14 mouse cellular contexts compared by ENCODE assay signal in the genomic region with DNA sequence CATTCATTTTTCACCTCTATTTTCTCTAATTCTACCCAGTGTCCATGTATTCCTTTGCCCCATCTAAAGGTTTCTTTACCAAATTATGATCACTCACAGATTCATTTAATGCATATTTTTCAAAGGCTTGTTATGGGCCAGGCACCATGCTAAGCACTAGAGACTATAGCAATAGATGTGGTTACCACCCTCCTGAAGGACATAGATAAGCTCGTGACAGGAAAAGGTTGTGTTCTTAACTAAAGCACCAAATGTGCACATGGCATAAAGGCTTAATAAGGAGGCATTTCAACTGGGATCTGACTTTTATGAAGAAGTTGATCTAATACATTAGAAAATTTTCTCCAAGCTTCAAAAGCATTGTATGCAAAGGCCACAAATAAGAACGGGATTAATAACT.
"Had no signal": no experiment of that assay in that cellular context is flagged by ENCODE, and none has a peak within 500 bp of the region (broad histone marks: within the 10 kb centered on the region; RNA-seq: fewer than 3 reads in every experiment).

No protein-coding gene starts in this region.

- H3K27ac ChIP-seq: kidney, postnatal 0 days; layer of hippocampus, adult 2 months; limb, embryonic 13.5 days; midbrain, embryonic 12.5 days; stomach, postnatal 0 days had no signal

- H3K9me3 ChIP-seq: limb, embryonic 13.5 days; midbrain, embryonic 12.5 days had no signal

- H3K4me3 ChIP-seq: layer of hippocampus, adult 2 months; limb, embryonic 13.5 days; megakaryocyte, embryonic 14.5 days; midbrain, embryonic 12.5 days had no signal

- H3K36me3 ChIP-seq: limb, embryonic 13.5 days; midbrain, embryonic 12.5 days had no signal

- H3K4me2 ChIP-seq: limb, embryonic 13.5 days; midbrain, embryonic 12.5 days had no signal

- H3K9ac ChIP-seq: limb, embryonic 13.5 days; midbrain, embryonic 12.5 days had no signal

- DNase-seq: kidney, adult 9 months; kidney, postnatal 36 days; left cerebral cortex, postnatal 4 days; lung, adult 18-20 months; lung, postnatal 4 days had no signal

- ATAC-seq: intestine, postnatal 0 days; lung, postnatal 0 days; midbrain, embryonic 16.5 days had no signal

- H3K27me3 ChIP-seq: limb, embryonic 13.5 days; megakaryocyte, embryonic 14.5 days; midbrain, embryonic 12.5 days had no signal
